In the genomic region with DNA sequence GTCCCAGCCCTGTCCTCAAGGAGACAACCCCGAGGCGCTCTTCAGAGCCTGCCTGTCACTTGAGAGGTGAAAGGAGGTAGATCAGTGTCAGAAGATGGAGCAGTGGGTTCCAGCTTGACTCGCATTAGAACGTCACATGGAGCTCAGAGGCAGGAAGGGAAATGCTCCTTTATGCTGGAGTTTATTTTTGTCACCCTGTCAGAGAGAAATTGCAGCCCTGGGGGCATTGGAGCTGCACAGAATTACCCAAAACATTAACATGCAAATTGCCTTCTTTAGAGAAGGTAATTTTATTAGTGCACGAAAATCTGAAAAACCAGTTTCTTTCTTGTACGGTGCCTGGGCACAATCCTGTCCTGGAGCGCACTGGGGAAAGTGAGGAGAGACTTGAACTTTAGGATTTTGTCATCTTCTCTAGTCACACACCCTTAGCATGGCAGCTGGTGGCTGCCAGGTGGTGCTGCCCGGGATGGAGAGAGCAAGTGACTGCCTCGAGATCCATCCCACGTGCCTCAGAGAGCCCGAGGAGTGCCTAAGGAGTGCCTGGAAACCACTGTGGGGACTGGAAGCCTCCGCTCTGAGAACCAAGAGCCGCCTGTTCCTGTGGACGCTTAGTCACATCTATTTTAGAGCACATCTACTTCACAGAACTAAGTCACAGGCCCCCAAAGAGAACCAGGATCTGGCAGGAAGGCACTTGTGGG, we compare ENCODE assay signal across 10 mouse cellular contexts.
A peak's percentile ranks its signal among the peaks of the same experiment; 100 is the strongest.
DNase-seq lines count a peak whose midpoint lies in the region; ATAC-seq and TF ChIP-seq lines count a peak whose summit lies in the region.
"Had no signal": no experiment of that assay in that cellular context is flagged by ENCODE, and none has a peak within 500 bp of the region (broad histone marks: within the 10 kb centered on the region; RNA-seq: fewer than 3 reads in every experiment).

No protein-coding gene starts in this region.

- intact Hi-C loops in heart, postnatal 36 days (cut with DNase I): no loop called here

- no peak for TF ChIP-seq POLR2A in cortical plate, adult 2 months (IDR thresholded peaks at IDR 0.05; ENCODE audit: extremely low read depth, insufficient read depth, low read length)
- TF ChIP-seq POLR2A in myocyte (IDR thresholded peaks at IDR 0.05; ENCODE audit: insufficient read length, low read depth): no peak

- 29% methylated on average over 14 of the region's 14 CpGs for WGBS in heart, postnatal 0 days
- 40% methylated on average over 14 of the region's 14 CpGs for WGBS in hindbrain, postnatal 0 days

- H3K27me3 ChIP-seq in heart, postnatal 0 days (ENCODE audit: control insufficient read depth, insufficient read depth, low read length): no peaks in the 10 kb centered on the region
- H3K27me3 ChIP-seq in hindbrain, postnatal 0 days (ENCODE audit: insufficient read depth, low read length): no peaks in the 10 kb centered on the region
- H3K27me3 ChIP-seq in myocyte (ENCODE audit: control insufficient read depth, insufficient read depth, insufficient read length): no peaks in the 10 kb centered on the region

- no peak for TF ChIP-seq EP300 in heart, postnatal 0 days (IDR thresholded peaks at IDR 0.05; ENCODE audit: low read depth)

- peak; percentile 77 for ATAC-seq in heart, postnatal 0 days (ENCODE audit: insufficient read depth, low read depth)
- peak; percentile 30; the same call in 1 of the 2 replicates for ATAC-seq in hindbrain, postnatal 0 days

- H3K9ac ChIP-seq in heart, postnatal 0 days (replicated peaks; ENCODE audit: low read depth, low read length): no peak overlapping the region
- H3K9ac ChIP-seq in hindbrain, postnatal 0 days (replicated peaks; ENCODE audit: low read length): no peak overlapping the region
- H3K9ac ChIP-seq: lung, embryonic 14.5 days had no signal

- H3K36me3 ChIP-seq in heart, postnatal 0 days (replicated peaks; ENCODE audit: control insufficient read depth, insufficient read depth, low read length): no peaks in the 10 kb centered on the region
- no peaks in the 10 kb centered on the region for H3K36me3 ChIP-seq in hindbrain, postnatal 0 days (ENCODE audit: insufficient read depth, low read length)
- no peaks in the 10 kb centered on the region for H3K36me3 ChIP-seq in myocyte (ENCODE audit: control insufficient read depth, insufficient read depth)

- H3K4me1 ChIP-seq in heart, postnatal 0 days (ENCODE audit: control insufficient read depth, insufficient read depth): peaks cover 9% of the 10 kb centered on the region
- peaks cover 10% of the 10 kb centered on the region for H3K4me1 ChIP-seq in cortical plate, adult 2 months (ENCODE audit: control insufficient read depth, insufficient read depth, low read length)
- H3K4me1 ChIP-seq in hindbrain, postnatal 0 days (ENCODE audit: insufficient read depth, low read length): no peaks in the 10 kb centered on the region

- H3K9me3 ChIP-seq in heart, postnatal 0 days (replicated peaks; ENCODE audit: control insufficient read depth, low read length): no peaks in the 10 kb centered on the region
- no peaks in the 10 kb centered on the region for H3K9me3 ChIP-seq in hindbrain, postnatal 0 days (ENCODE audit: low read length)

- no peak overlapping the region for H3K4me2 ChIP-seq in heart, postnatal 0 days (ENCODE audit: low read depth, low read length)
- no peak overlapping the region for H3K4me2 ChIP-seq in hindbrain, postnatal 0 days (ENCODE audit: low read depth, low read length)
- H3K4me2 ChIP-seq in myocyte (ENCODE audit: low read depth): no peak overlapping the region
- H3K4me2 ChIP-seq: lung, embryonic 14.5 days had no signal

- DNase-seq in heart, postnatal 0 days (ENCODE audit: low spot score): peak; percentile 72
- no peak for DNase-seq in heart, postnatal 36 days
- DNase-seq in hindbrain, postnatal 0 days (ENCODE audit: low spot score): no peak
- no peak for DNase-seq in retina, postnatal 1 day
- no peak for DNase-seq in adrenal gland, postnatal 4 days (ENCODE audit: low spot score in 2 of 2)
- no peak for DNase-seq in cerebellum, postnatal 36 days
- DNase-seq: lung, embryonic 14.5 days; spleen, adult 18-20 months had no signal

- no peak overlapping the region for H3ac ChIP-seq in myocyte (ENCODE audit: control insufficient read depth, insufficient read length)

- TF ChIP-seq CTCF in heart, postnatal 0 days (IDR thresholded peaks at IDR 0.05; ENCODE audit: low read depth): no peak
- no peak for TF ChIP-seq CTCF in cortical plate, adult 2 months (IDR thresholded peaks at IDR 0.05; ENCODE audit: extremely low read depth, insufficient read depth, low read length)
- TF ChIP-seq CTCF in hindbrain, postnatal 0 days (IDR thresholded peaks at IDR 0.05; ENCODE audit: low read depth): no peak

- no peak overlapping the region for H3K4me3 ChIP-seq in heart, postnatal 0 days (ENCODE audit: low read depth, low read length)
- no peak overlapping the region for H3K4me3 ChIP-seq in cortical plate, adult 2 months (ENCODE audit: insufficient read depth, low read length)
- H3K4me3 ChIP-seq in hindbrain, postnatal 0 days (ENCODE audit: low read length): no peak overlapping the region
- no peak overlapping the region for H3K4me3 ChIP-seq in myocyte

- no peaks in the 10 kb centered on the region for H3K79me2 ChIP-seq in myocyte (ENCODE audit: control insufficient read depth, insufficient read depth)

- H3K27ac ChIP-seq in heart, postnatal 0 days (ENCODE audit: low read depth): 0 out of 2 replicates have a peak overlapping the region, but pooled peaks have one; percentile 31
- H3K27ac ChIP-seq in cortical plate, adult 2 months (ENCODE audit: insufficient read depth, low read length): peak overlapping the region; percentile 66
- no peak overlapping the region for H3K27ac ChIP-seq in hindbrain, postnatal 0 days

TF ChIP-seq in myocyte, 11 proteins besides CTCF, POLR2A, EP300 and RAD21:
- TF ChIP-seq CEBPB (IDR thresholded peaks at IDR 0.05; ENCODE audit: insufficient read depth, poor library complexity, severe bottlenecking): no peak
- TF ChIP-seq USF1 (IDR thresholded peaks at IDR 0.05; ENCODE audit: low read depth): no peak
- TF ChIP-seq MAX (IDR thresholded peaks at IDR 0.05; ENCODE audit: low read depth): no peak
- TF ChIP-seq POLR2AphosphoS2 (IDR thresholded peaks at IDR 0.05; ENCODE audit: insufficient read length, low read depth): no peak
- TF ChIP-seq TCF3 (IDR thresholded peaks at IDR 0.05; ENCODE audit: insufficient read length, low read depth): no peak
- peak; percentile 21 to 86 (median 43) for TF ChIP-seq MYOD1 (IDR thresholded peaks at IDR 0.05; ENCODE audit: control insufficient read depth in 1 of 3, insufficient read length in 2 of 3, low read depth in 2 of 3)
- peak; percentile 32 to 90 (median 60) for TF ChIP-seq MYOG (IDR thresholded peaks at IDR 0.05; ENCODE audit: control insufficient read depth in 1 of 3, insufficient read depth in 1 of 3, insufficient read length in 2 of 3, low read depth in 2 of 3)
- TF ChIP-seq SRF (IDR thresholded peaks at IDR 0.05; ENCODE audit: control insufficient read depth, insufficient read length, low read depth): no peak
- peak; percentile 24 for TF ChIP-seq TCF12 (IDR thresholded peaks at IDR 0.05; ENCODE audit: insufficient read depth, poor library complexity, severe bottlenecking)
- TF ChIP-seq REST (IDR thresholded peaks at IDR 0.05; ENCODE audit: insufficient read depth, insufficient read length): no peak
- no peak for TF ChIP-seq E2F4 (IDR thresholded peaks at IDR 0.05; ENCODE audit: insufficient read depth)
